In genomic region chr1:152695491-152695890, GRCm38 (mm10) we compare ENCODE assay signal across 28 mouse cellular contexts. TPM values are rescaled to one million over a fixed set of nuclear protein-coding genes. Genes with fewer than 3 reads are reported as not detected.
A peak's percentile ranks its signal among the peaks of the same experiment; 100 is the strongest.
DNase-seq lines count a peak whose midpoint lies in the region; ATAC-seq lines count a peak whose summit lies in the region.
"Had no signal": no experiment of that assay in that cellular context is flagged by ENCODE, and none has a peak within 500 bp of the region (broad histone marks: within the 10 kb centered on the region; RNA-seq: fewer than 3 reads in every experiment).

No protein-coding gene starts in this region.

- no peak overlapping the region for H3K27ac ChIP-seq in midbrain, embryonic 10.5 days (replicated peaks)
- no peak overlapping the region for H3K27ac ChIP-seq in midbrain, embryonic 14.5 days (replicated peaks; ENCODE audit: low read depth, low read length)
- peak overlapping the region; percentile 7 for H3K27ac ChIP-seq in brown adipose tissue, adult 24 weeks (replicated peaks; ENCODE audit: low read depth, low read length)
- H3K27ac ChIP-seq: embryonic facial prominence, embryonic 15.5 days; forebrain, embryonic 10.5 days had no signal

- ATAC-seq in midbrain, embryonic 14.5 days (ENCODE audit: low FRiP score, low TSS enrichment) = no peak
- ATAC-seq: CD4-positive, CD25-positive, alpha-beta regulatory T cell, adult 4 months; forebrain, embryonic 14.5 days; hindbrain, embryonic 16.5 days; inflammation-experienced regulatory T-cells, adult 6 months; Patski had no signal

- H3K36me3 ChIP-seq in midbrain, embryonic 10.5 days = no peaks in the 10 kb centered on the region
- H3K36me3 ChIP-seq in midbrain, embryonic 14.5 days (ENCODE audit: control insufficient read depth, insufficient read depth, low read length) = no peaks in the 10 kb centered on the region
- H3K36me3 ChIP-seq: embryonic facial prominence, embryonic 15.5 days; forebrain, embryonic 10.5 days; heart, embryonic 12.5 days had no signal

- H3K9ac ChIP-seq in midbrain, embryonic 14.5 days (replicated peaks; ENCODE audit: low read length) = no peak overlapping the region
- H3K9ac ChIP-seq: embryonic facial prominence, embryonic 15.5 days; heart, embryonic 12.5 days had no signal

- no peak overlapping the region for H3K4me2 ChIP-seq in midbrain, embryonic 14.5 days (ENCODE audit: low read length)
- H3K4me2 ChIP-seq: embryonic facial prominence, embryonic 15.5 days; heart, embryonic 12.5 days had no signal

- peak; percentile 69 for DNase-seq in embryo, embryonic 10 days (ENCODE audit: low spot score)
- DNase-seq in embryo, embryonic 11 days = no peak
- peak; percentile 17 for DNase-seq in midbrain, embryonic 10.5 days (ENCODE audit: low spot score)
- DNase-seq in midbrain, embryonic 14.5 days = no peak
- DNase-seq in yolk sac, embryonic 10.5 days (ENCODE audit: low spot score) = peak; percentile 89
- no peak for DNase-seq in spleen, adult 12 weeks (ENCODE audit: low spot score)
- DNase-seq in urinary bladder, postnatal 25 days (ENCODE audit: low spot score) = no peak
- DNase-seq: adrenal gland, adult 8-10 months; adrenal gland, postnatal 36 days; cerebellum, adult 11 months; cerebellum, adult 8-10 months; cerebellum, postnatal 14 days; gastrocnemius, postnatal 10 days; heart, adult 18-20 months had no signal

- no peaks in the 10 kb centered on the region for H3K27me3 ChIP-seq in midbrain, embryonic 10.5 days (ENCODE audit: low read depth, poor library complexity, severe bottlenecking)
- H3K27me3 ChIP-seq in midbrain, embryonic 14.5 days (ENCODE audit: control insufficient read depth, insufficient read depth, low read length) = no peaks in the 10 kb centered on the region
- H3K27me3 ChIP-seq: embryonic facial prominence, embryonic 15.5 days; heart, embryonic 12.5 days; Patski had no signal

- no peaks in the 10 kb centered on the region for H3K9me3 ChIP-seq in midbrain, embryonic 10.5 days (replicated peaks)
- H3K9me3 ChIP-seq in midbrain, embryonic 14.5 days (ENCODE audit: control insufficient read depth, low read length) = no peaks in the 10 kb centered on the region
- H3K9me3 ChIP-seq: embryonic facial prominence, embryonic 15.5 days; forebrain, embryonic 10.5 days; heart, embryonic 12.5 days had no signal

- no peak overlapping the region for H3K4me3 ChIP-seq in midbrain, embryonic 10.5 days
- H3K4me3 ChIP-seq in midbrain, embryonic 14.5 days (replicated peaks; ENCODE audit: low read depth, low read length) = no peak overlapping the region
- no peak overlapping the region for H3K4me3 ChIP-seq in brown adipose tissue, adult 24 weeks (ENCODE audit: insufficient read depth, low read depth, low read length)
- H3K4me3 ChIP-seq: embryonic facial prominence, embryonic 15.5 days; erythroblast, embryonic 14.5 days; forebrain, embryonic 10.5 days; heart, embryonic 12.5 days had no signal

- 30% methylated on average over 9 of the region's 9 CpGs for WGBS in midbrain, embryonic 10.5 days
- 27% methylated on average over 9 of the region's 9 CpGs for WGBS in midbrain, embryonic 14.5 days

- H3K4me1 ChIP-seq in midbrain, embryonic 10.5 days = peaks cover 8% of the 10 kb centered on the region
- H3K4me1 ChIP-seq in midbrain, embryonic 14.5 days (ENCODE audit: control insufficient read depth, insufficient read depth, low read length) = no peaks in the 10 kb centered on the region
- H3K4me1 ChIP-seq in brown adipose tissue, adult 24 weeks (ENCODE audit: control insufficient read depth, insufficient read depth, insufficient read length, low read length) = peaks cover 4% of the 10 kb centered on the region; the same call in 1 of the 2 replicates
- H3K4me1 ChIP-seq: embryonic facial prominence, embryonic 15.5 days had no signal

RNA-seq across cellular contexts. Expression of gene Apobec4, which starts 54.9 kb away (rescaled TPM):
- not detected in 2 replicates for polyA plus RNA-seq in midbrain, embryonic 10.5 days (2016; fragmentation: Nextera tagmentation; extraction: Ambion mirVana)
- polyA plus RNA-seq in midbrain, embryonic 14.5 days (2014; fragmentation: Nextera tagmentation; extraction: Ambion mirVana) = not detected in 2 replicates
- polyA plus RNA-seq in brown adipose tissue, adult 24 weeks (2012; ENCODE audit: insufficient read depth, insufficient read length, missing spikeins) = not detected in 2 replicates
- polyA plus RNA-seq: CD4-positive, CD25-positive, alpha-beta regulatory T cell, adult 4 months; embryonic facial prominence, embryonic 11.5 days; erythroblast, embryonic 14.5 days; forebrain, embryonic 10.5 days; frontal cortex, adult 2 months; heart, embryonic 12.5 days; heart, embryonic 16.5 days; hindbrain, embryonic 11.5 days; inflammation-experienced regulatory T-cells, adult 6 months; Patski had no signal

Comparison
In these comparisons a context has a peak if more than half of its experiments do, and no peak if none do; other contexts are left out.
1. DNase-seq: peak in embryo, embryonic 10 days (single experiment), midbrain, embryonic 10.5 days (single experiment) and yolk sac, embryonic 10.5 days (single experiment); none in embryo, embryonic 11 days (single experiment), midbrain, embryonic 14.5 days (single experiment), spleen, adult 12 weeks (single experiment) and urinary bladder, postnatal 25 days (single experiment).